In genomic region chr8:57599813-57600555, GRCm38 (mm10) we compare ENCODE assay signal across 9 mouse cellular contexts. TPM values are rescaled to one million over a fixed set of nuclear protein-coding genes. Genes with fewer than 3 reads are reported as not detected.
DNase-seq lines count a peak whose midpoint lies in the region; ATAC-seq lines count a peak whose summit lies in the region.
"Had no signal": no experiment of that assay in that cellular context is flagged by ENCODE, and none has a peak within 500 bp of the region (broad histone marks: within the 10 kb centered on the region; RNA-seq: fewer than 3 reads in every experiment).

No protein-coding gene starts in this region.

- H3K4me3 ChIP-seq in heart, embryonic 11.5 days (ENCODE audit: low read depth, low read length), result peak overlapping the region; percentile 23
- peak overlapping the region; percentile 26; the same call in 1 of the 2 replicates for H3K4me3 ChIP-seq in hindbrain, embryonic 10.5 days
- peak overlapping the region; percentile 23; the same call in 1 of the 2 replicates for H3K4me3 ChIP-seq in midbrain, embryonic 10.5 days

- intact Hi-C loops in left cerebral cortex, postnatal 25 days (cut with DNase I), result no loop called here

- no peak overlapping the region for H3K9ac ChIP-seq in heart, embryonic 11.5 days (ENCODE audit: low read depth, low read length)

- H3K9me3 ChIP-seq in heart, embryonic 11.5 days (replicated peaks; ENCODE audit: control insufficient read depth, low read length), result no peaks in the 10 kb centered on the region
- no peaks in the 10 kb centered on the region for H3K9me3 ChIP-seq in hindbrain, embryonic 10.5 days
- H3K9me3 ChIP-seq in midbrain, embryonic 10.5 days (replicated peaks), result no peaks in the 10 kb centered on the region

- WGBS in heart, embryonic 11.5 days (ENCODE audit: insufficient replicate concordance), result 21% methylated on average over 22 of the region's 22 CpGs
- WGBS in hindbrain, embryonic 10.5 days, result 21% methylated on average over 22 of the region's 22 CpGs
- WGBS in midbrain, embryonic 10.5 days, result 23% methylated on average over 22 of the region's 22 CpGs

- no peak for ATAC-seq in heart, embryonic 11.5 days (replicated peaks; ENCODE audit: insufficient number of reproducible peaks, low FRiP score, low TSS enrichment)
- ATAC-seq in activated CD4-positive, CD25-positive, alpha-beta regulatory T cell, adult 4 months, result no peak

- H3K4me2 ChIP-seq in heart, embryonic 11.5 days, result peak overlapping the region; percentile 58

- no peak for DNase-seq in heart, postnatal 4 days
- peak; percentile 61 for DNase-seq in WW6 (ENCODE audit: low read depth, low spot score)
- DNase-seq in hindbrain, embryonic 10.5 days (ENCODE audit: low spot score), result peak; percentile 12
- no peak for DNase-seq in midbrain, embryonic 10.5 days (ENCODE audit: low spot score)
- DNase-seq in urinary bladder, postnatal 10 days (ENCODE audit: low spot score), result no peak
- DNase-seq in left cerebral cortex, postnatal 25 days (ENCODE audit: low spot score in 2 of 2), result no peak
- DNase-seq: kidney, postnatal 36 days had no signal

- H3K27ac ChIP-seq in heart, embryonic 11.5 days (ENCODE audit: low read depth, low read length), result no peak overlapping the region
- H3K27ac ChIP-seq in hindbrain, embryonic 10.5 days, result peak overlapping the region; percentile 29; the same call in 1 of the 2 replicates
- no peak overlapping the region for H3K27ac ChIP-seq in midbrain, embryonic 10.5 days (replicated peaks)

- peaks cover 5% of the 10 kb centered on the region; the same call in 1 of the 2 replicates for H3K4me1 ChIP-seq in heart, embryonic 11.5 days (ENCODE audit: control insufficient read depth, insufficient read depth, low read length)
- H3K4me1 ChIP-seq in hindbrain, embryonic 10.5 days (replicated peaks), result peaks cover 10% of the 10 kb centered on the region
- peaks cover 12% of the 10 kb centered on the region for H3K4me1 ChIP-seq in midbrain, embryonic 10.5 days

- no peaks in the 10 kb centered on the region for H3K36me3 ChIP-seq in heart, embryonic 11.5 days (ENCODE audit: control insufficient read depth, insufficient read depth, low read length)
- H3K36me3 ChIP-seq in hindbrain, embryonic 10.5 days, result no peaks in the 10 kb centered on the region
- no peaks in the 10 kb centered on the region for H3K36me3 ChIP-seq in midbrain, embryonic 10.5 days

- peaks cover 3% of the 10 kb centered on the region; the same call in 1 of the 2 replicates for H3K27me3 ChIP-seq in heart, embryonic 11.5 days (ENCODE audit: control insufficient read depth, insufficient read depth, low read length)
- no peaks in the 10 kb centered on the region for H3K27me3 ChIP-seq in hindbrain, embryonic 10.5 days (ENCODE audit: insufficient read depth, poor library complexity, severe bottlenecking)
- H3K27me3 ChIP-seq in midbrain, embryonic 10.5 days (ENCODE audit: low read depth, poor library complexity, severe bottlenecking), result no peaks in the 10 kb centered on the region

RNA-seq across cellular contexts. Expression of gene Galnt7, which starts 52.8 kb away (rescaled TPM):
- polyA plus RNA-seq in heart, embryonic 11.5 days (2014; fragmentation: Nextera tagmentation; extraction: Ambion mirVana), result 8.2 and 8.5 TPM in 2 replicates
- total RNA-seq in heart, postnatal 4 days (2021), result 1 to 10 TPM; 5.1 to 5.5 TPM
- 14.7 and 23.6 TPM in 2 replicates for polyA plus RNA-seq in hindbrain, embryonic 10.5 days (2016; fragmentation: Nextera tagmentation; extraction: Ambion mirVana)
- 20.7 and 23.6 TPM in 2 replicates for polyA plus RNA-seq in midbrain, embryonic 10.5 days (2016; fragmentation: Nextera tagmentation; extraction: Ambion mirVana)
- total RNA-seq in left cerebral cortex, postnatal 25 days (2021), result 10 to 100 TPM; 10.2 to 10.6 TPM
- polyA plus RNA-seq in activated CD4-positive, CD25-positive, alpha-beta regulatory T cell, adult 4 months (2017; shearing (Covaris generic)), result 10 to 100 TPM; 24.7 to 25.9 TPM

Comparison
In these comparisons a context has a peak if more than half of its experiments do, and no peak if none do; other contexts are left out.
1. DNase-seq: peak in WW6 (single experiment) and hindbrain, embryonic 10.5 days (single experiment); none in heart, postnatal 4 days (single experiment), midbrain, embryonic 10.5 days (single experiment), urinary bladder, postnatal 10 days (single experiment) and left cerebral cortex, postnatal 25 days (0 of 2).
2. Peak in every context shown above with its lines, with median percentiles within 50 percentile points of each other: H3K4me3 ChIP-seq.